Mouse (Mus musculus): ENCODE data around the gene AI481877.

AI481877 gene

GRCm38 (mm10) chr4:59034918-59035785 is 103.6 kb downstream of the AI481877 start, which contains the start of gene Gng10:
TSS of gene Gng10 (plus strand) at chr4:59035088.
- DNase-seq (ENCODE audit: low spot score in 2 of 2): peak; percentile 56 to 72

- DNase-seq (ENCODE audit: low spot score in 2 of 2): no peak
These were observed 104.4 kb downstream of the AI481877 start for GRCm38 (mm10) chr4:59034325-59034917.

- DNase-seq (ENCODE audit: low spot score in 2 of 2): no peak
These were observed 121.9 kb downstream of the AI481877 start for GRCm38 (mm10) chr4:59016922-59017321.

GRCm38 (mm10) chr4:59015181-59015580 is 123.6 kb downstream of the AI481877 start:
- no peak for DNase-seq (ENCODE audit: low spot score in 2 of 2)

GRCm38 (mm10) chr4:59011446-59011845 is 127.3 kb downstream of the AI481877 start:
- DNase-seq (ENCODE audit: low spot score in 2 of 2): no peak

GRCm38 (mm10) chr4:59009696-59010095 is 129.1 kb downstream of the AI481877 start:
- DNase-seq (ENCODE audit: low spot score in 2 of 2): no peak

- DNase-seq (ENCODE audit: low spot score in 2 of 2): no peak
These were observed 129.6 kb downstream of the AI481877 start for GRCm38 (mm10) chr4:59009186-59009585.

GRCm38 (mm10) chr4:59007974-59008373 is 130.8 kb downstream of the AI481877 start:
- no peak for DNase-seq (ENCODE audit: low spot score in 2 of 2)

GRCm38 (mm10) chr4:59007016-59007415 is 131.8 kb downstream of the AI481877 start:
- no peak for DNase-seq (ENCODE audit: low spot score in 2 of 2)

GRCm38 (mm10) chr4:59006211-59006610 is 132.6 kb downstream of the AI481877 start:
- no peak for DNase-seq (ENCODE audit: low spot score in 2 of 2)

GRCm38 (mm10) chr4:59003806-59004200 is 135.0 kb downstream of the AI481877 start:
- DNase-seq (ENCODE audit: low spot score in 2 of 2): no peak

GRCm38 (mm10) chr4:59002948-59003805 is 135.6 kb downstream of the AI481877 start, which contains the start of gene Gm20503:
TSS of gene Gm20503 (plus strand) at chr4:59003210.
- DNase-seq (ENCODE audit: low spot score in 2 of 2): peak; percentile 87 to 91

GRCm38 (mm10) chr4:59000614-59001013 is 138.2 kb downstream of the AI481877 start:
- no peak for DNase-seq (ENCODE audit: low spot score in 2 of 2)

- DNase-seq (ENCODE audit: low spot score in 2 of 2): peak; percentile 83 to 87
These were observed 139.1 kb downstream of the AI481877 start for GRCm38 (mm10) chr4:58999686-59000085.

GRCm38 (mm10) chr4:58998688-58999087 is 140.1 kb downstream of the AI481877 start:
- no peak for DNase-seq (ENCODE audit: low spot score in 2 of 2)

GRCm38 (mm10) chr4:58997081-58997480 is 141.7 kb downstream of the AI481877 start:
- DNase-seq (ENCODE audit: low spot score in 2 of 2): no peak

- no peak for DNase-seq (ENCODE audit: low spot score in 2 of 2)
These were observed 143.5 kb downstream of the AI481877 start for GRCm38 (mm10) chr4:58995251-58995693.

- DNase-seq (ENCODE audit: low spot score in 2 of 2): no peak
These were observed 144.0 kb downstream of the AI481877 start, which contains the start of gene Dnajc25 for GRCm38 (mm10) chr4:58994762-58995161. TSS of gene Dnajc25 (plus strand) at chr4:58995062.
